Mouse (Mus musculus): ENCODE data around the gene Mark3.

Gene Mark3

GRCm38 (mm10) chr12:111675797-111676580, 101.7 kb downstream of the Mark3 start:
- no peak for DNase-seq (ENCODE audit: low spot score)

DNA sequence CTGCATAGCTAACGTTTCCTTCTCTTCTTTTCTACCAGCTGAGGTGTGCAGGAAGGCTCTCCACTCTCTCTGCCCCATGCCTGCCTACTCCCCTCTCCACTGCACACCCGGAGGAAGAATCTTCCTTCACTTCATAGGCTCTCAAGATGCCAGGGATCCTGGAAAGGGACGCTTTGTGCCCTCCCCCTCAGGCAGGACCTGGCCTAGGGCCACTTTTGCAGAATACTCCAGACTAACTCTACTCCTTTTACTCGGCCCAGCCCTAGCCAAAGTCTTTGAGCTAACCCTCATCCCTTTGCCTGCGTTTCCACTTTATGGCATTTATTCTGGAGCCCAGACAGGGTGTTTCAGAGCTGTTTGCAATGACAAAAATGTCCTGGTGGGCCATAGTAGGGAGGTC, 103.1 kb downstream of the Mark3 start:
- no peak for DNase-seq (ENCODE audit: low spot score)

DNA sequence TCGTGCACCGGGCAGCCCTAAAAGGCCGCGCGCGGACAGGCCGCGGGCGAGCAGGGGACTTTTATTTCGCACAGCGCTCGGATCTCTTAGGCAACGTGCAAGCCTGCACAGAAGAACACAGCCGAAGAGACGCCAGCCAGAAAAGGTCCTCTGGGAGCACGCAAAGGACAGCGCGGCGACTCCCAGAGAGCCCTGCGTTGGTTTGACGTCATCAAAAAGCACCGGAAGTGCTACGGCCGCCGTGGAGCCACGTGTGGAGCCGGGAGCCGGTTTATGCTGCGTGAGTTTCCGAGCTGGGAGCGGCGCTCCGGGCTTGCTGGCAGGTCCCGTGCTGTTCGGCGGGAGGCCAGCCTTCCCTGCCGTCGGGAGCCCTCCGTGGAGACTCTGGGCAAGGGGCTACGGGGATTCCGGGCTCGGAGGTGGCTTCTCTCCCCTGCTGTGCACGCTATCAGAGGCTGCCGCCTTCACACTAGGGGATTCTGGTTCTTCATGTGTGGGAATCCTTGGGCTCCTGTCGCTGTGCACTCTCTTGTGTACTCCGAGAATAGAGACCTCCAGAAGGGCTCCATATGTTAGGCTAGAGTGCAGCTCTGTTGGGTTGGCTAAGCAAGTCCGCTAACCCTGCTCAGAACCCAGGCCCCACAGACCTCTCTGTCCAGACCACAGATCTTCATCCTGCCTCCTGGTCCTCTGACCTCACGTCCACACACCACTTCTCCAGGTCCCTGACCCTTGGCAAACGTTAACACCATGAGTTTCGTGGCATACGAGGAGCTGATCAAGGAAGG, 103.8 kb downstream of the Mark3 start, which contains the start of gene Trmt61a:
TSS of gene Trmt61a (plus strand) at position 224 of the 788 bp plus-strand sequence.
- DNase-seq (ENCODE audit: low spot score): peak; percentile 81

DNA sequence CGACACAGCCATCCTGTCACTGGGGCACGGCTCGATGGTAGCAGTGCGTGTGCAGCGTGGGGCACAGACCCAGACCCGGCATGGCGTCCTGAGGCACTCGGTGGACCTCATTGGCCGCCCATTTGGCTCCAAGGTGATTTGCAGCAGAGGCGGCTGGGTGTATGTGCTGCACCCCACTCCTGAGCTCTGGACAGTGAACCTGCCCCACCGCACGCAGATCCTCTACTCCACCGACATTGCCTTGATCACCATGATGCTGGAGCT, 104.3 kb downstream of the Mark3 start:
- no peak for DNase-seq (ENCODE audit: low spot score)

GRCm38 (mm10) chr12:111678997-111679396, 104.7 kb downstream of the Mark3 start:
- no peak for DNase-seq (ENCODE audit: low spot score)

DNA sequence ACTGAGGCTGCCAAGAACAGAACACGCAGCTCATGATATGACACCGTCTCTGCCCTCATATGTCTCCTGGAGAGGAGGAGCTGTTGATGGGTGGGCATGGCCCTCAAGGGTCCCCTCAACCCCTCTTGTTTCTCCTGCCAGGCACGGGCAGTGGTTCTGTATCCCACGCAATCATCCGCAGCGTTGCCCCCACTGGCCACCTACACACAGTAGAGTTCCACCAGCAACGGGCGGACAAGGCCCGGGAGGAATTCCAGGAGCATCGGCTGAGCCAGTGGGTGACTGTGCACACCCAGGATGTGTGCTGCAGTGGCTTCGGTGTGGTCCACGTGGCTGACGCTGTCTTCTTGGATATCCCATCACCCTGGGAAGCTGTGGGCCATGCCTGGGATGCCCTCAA, 106.3 kb downstream of the Mark3 start:
- no peak for DNase-seq (ENCODE audit: low spot score)

- DNase-seq (ENCODE audit: low spot score): no peak
Observed at GRCm38 (mm10) chr12:111681305-111681704, 107.0 kb downstream of the Mark3 start.

DNA sequence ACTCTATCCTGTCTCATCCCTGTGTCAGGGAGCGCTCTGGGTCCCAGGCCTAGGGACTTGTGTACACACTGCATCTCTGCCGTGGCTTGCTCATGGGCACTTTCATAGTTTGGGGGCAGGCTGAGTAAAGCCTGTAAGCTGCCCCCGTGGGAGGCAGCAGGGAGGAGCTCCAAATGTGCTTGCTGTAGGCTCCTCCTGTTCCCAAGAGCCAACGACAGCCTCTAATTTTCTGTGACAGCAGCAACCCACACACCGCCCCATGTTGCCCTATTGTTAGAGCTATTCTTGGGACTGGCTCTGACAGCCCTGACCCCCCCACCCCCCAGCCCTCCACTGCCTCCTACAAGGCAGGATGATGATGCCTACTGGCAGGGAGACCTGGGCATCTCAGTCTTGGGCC, 107.7 kb downstream of the Mark3 start:
- DNase-seq (ENCODE audit: low spot score): no peak

GRCm38 (mm10) chr12:111682806-111683205, 108.5 kb downstream of the Mark3 start:
- no peak for DNase-seq (ENCODE audit: low spot score)

DNA sequence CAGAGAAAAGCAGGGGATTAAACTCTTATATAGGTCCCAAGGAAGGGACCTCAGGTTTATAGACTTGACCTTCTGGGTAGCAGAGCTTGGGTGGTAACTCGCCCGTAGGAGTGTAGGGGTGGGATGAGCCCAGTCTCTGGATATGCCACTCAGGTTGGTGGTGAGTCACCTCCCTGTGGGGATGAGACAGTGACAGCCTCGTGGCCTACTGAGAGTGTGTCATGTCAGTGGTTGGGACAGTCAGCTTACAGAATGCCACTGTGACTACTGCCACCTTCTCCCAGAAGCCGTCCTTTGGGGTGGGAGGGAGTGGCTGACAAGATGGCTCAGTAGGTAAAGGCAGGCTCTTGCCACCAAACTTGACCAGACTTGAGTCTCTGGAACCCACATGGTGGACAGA, 112.1 kb downstream of the Mark3 start:
- DNase-seq (ENCODE audit: low spot score): no peak

- no peak for DNase-seq (ENCODE audit: low spot score)
Observed at GRCm38 (mm10) chr12:111687350-111688068, 113.2 kb downstream of the Mark3 start.

GRCm38 (mm10) chr12:111688069-111688428, 113.7 kb downstream of the Mark3 start:
- DNase-seq (ENCODE audit: low spot score): no peak

DNA sequence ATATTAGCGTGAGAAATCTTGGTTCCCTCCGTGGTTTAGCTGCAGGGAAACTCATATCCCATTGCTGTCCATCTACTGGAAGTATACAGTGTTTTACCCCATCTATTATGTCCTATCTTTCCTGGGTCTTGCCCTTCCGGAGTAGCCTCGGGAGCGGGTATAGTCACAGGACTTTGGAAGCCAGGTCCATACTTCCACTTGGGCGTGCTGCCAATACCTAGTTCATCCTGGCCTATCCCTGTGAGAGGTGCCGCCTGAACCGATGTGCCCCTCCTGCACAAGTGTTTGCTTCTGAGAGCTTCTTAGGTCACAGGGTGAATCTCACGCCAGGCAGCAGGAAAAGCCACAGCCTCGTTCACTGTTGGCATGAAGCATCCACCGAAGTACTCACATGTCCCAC, 115.1 kb downstream of the Mark3 start:
- DNase-seq (ENCODE audit: low spot score): no peak

DNA sequence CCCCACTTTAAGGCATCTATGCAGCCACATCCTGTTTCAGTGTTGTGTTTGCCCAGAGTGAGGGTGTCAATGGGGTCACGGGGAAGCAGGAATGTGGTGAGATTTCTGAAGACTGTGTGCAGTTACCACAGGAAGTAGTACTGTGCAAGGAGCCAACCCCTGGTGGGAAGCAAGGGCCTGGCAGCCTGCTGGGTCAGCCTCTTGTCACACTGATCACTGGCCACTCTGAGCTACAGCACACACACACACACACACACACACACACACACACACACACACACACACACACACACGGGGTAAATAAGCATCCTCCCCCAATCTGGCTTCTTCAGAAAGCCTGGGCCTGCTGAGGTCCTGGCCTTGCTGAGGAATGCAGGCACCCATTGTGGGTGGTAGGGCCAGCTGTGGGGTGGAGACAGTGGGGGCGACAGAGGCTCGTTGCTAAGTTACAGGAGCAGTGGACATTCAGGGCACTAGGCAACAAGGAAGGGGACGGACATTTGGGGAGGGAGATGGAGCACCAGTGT, 117.1 kb downstream of the Mark3 start:
- DNase-seq (ENCODE audit: low spot score): no peak

DNA sequence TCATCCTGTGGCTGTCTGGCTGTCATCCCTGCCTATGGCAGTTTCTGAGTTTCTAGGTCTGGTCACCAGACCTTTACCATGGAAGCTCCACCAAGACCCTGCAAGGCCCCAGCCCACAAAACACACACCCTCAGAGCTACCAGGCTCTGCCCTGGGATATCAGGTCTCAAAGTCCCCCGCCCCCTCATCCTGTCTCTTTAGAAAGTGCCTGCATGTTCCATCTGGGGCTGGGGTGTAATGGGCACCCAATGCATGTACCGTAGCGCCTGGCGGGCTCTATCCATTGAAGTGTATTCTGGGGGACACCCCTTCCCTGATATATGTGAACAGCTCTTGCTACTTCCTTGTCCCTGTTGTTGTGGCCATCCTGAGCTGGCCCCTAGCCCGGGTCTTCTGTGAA, 118.6 kb downstream of the Mark3 start:
- no peak for DNase-seq (ENCODE audit: low spot score)

GRCm38 (mm10) chr12:111693341-111694270, 119.3 kb downstream of the Mark3 start:
- DNase-seq (ENCODE audit: low spot score): no peak

- no peak for DNase-seq (ENCODE audit: low spot score)
Observed at GRCm38 (mm10) chr12:111694271-111694781, 120.0 kb downstream of the Mark3 start.

DNA sequence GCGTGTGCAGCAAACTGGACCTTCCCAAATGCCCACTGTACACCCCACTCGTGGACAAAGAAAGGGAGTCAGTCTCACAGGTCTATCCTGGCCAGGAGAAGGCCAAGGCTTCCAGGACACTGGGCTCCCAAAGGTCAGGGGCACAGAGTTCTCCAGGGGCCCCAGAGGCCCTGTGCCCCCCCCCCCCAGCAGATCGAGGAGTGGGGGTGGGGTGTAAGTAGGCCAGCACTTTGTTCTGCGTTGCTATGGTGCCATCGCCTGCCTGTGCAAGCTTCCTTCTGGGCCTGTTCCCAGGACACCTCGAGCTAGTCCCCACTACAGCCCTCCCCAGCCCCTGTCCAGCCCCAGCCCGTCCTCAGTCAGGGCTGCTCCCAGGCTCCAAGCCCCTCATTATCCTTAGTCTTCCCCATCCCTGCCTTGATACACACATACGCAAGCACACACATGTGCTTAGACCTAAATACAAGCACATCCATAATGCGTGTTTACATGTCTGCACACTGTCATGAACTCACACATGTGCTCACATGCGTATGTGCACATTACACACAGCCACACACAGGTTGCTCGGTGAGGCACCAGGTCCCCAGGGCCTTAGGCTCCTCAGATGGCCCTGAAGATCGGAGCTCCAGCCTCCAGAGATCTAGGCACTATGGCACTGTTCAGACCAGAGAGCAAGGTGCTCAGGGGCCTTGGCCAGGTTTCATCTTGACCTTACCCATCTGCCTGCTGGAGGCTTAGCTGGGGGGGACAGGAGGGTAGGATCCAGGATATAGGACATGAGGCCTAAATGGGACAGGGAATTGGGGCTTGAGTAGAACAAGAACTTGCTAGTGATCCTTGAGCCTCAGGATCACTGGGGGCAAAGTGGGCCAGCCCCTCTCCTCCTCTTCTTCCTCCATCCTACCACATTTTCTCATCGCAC, 120.8 kb downstream of the Mark3 start:
- no peak for DNase-seq (ENCODE audit: low spot score)

DNA sequence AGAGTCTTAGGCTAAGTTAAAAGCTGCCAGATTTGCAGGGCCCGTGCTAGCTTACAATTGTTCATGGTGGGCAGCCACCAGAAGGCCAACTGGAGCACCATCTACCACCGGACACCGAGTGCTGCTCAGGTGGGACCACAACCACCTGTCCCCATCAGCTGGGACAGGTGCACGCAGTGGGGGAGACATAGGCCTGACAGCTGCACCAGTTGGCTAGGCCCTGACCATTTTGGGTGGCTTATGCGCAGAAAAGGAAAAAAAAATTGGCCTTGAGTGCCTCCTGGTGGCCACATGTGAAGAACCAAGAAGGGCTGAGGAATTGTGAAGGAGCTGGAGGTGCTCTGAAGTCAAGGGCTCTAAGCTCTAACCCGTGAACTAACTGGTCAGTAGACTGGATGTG, 121.9 kb downstream of the Mark3 start:
- no peak for DNase-seq (ENCODE audit: low spot score)

DNA sequence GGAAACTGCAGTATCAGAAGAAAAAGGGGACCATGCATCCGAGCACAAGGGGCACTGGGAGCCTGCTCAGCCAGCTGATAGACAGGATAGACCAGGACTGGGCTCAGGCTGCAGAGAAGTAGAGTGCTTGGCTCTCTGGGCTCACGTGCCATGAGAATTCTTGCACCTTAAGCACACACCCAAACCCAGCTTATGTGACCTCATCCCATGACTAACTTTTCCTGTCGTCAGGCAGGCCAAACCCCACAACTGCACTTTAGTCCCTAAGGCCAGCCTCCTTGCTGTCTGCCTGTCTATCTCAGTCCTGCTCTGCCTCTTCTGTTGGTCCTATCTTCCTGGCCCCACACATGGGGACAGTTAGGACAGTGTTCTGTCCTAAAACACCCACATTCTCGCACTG, 123.4 kb downstream of the Mark3 start:
- no peak for DNase-seq (ENCODE audit: low spot score)

Data from urinary bladder, postnatal 10 days (tissue).